Mouse (Mus musculus) neural tube, embryonic 13.5 days (tissue): ENCODE measurements around the gene Trim7. TPM values are rescaled to one million over a fixed set of nuclear protein-coding genes. Genes with fewer than 3 reads are reported as not detected.

Source experiments
- ATAC-seq: fragments of 200-750 bp; cut with Nextera tagmentation; 2 replicates; pipeline ENCODE4 v1.8.0; 2017; ENCODE audit warnings: low read depth, mild to moderate bottlenecking, moderate TSS enrichment, moderate library complexity
- H3K27ac ChIP-seq: fragments of 300-500 bp; sonication (generic); replicated peaks from 2 replicates; pipeline ENCODE4 v1.5.1; 2015; ENCODE audit warnings: moderate library complexity, mild to moderate bottlenecking, inconsistent platforms
- H3K27me3 ChIP-seq: fragments of 300-500 bp; sonication (generic); 2 replicates; pipeline ENCODE4 v1.6.1; 2015; ENCODE audit warnings: mild to moderate bottlenecking, inconsistent platforms
- H3K36me3 ChIP-seq: fragments of 300-500 bp; sonication (generic); 2 replicates; pipeline ENCODE4 v1.6.1; 2015; ENCODE audit warnings: mild to moderate bottlenecking, inconsistent platforms
- H3K4me1 ChIP-seq: fragments of 300-500 bp; sonication (generic); replicated peaks from 2 replicates; pipeline ENCODE4 v1.6.1; 2015; ENCODE audit warnings: inconsistent platforms
- H3K4me2 ChIP-seq: fragments of 300-500 bp; sonication (generic); 2 replicates; pipeline ENCODE4 v1.6.1; 2015; ENCODE audit warnings: inconsistent platforms, mild to moderate bottlenecking, moderate library complexity
- H3K4me3 ChIP-seq: fragments of 300-500 bp; sonication (generic); 2 replicates; pipeline ENCODE4 v1.5.1; 2015; ENCODE audit warnings: mild to moderate bottlenecking, inconsistent platforms
- H3K9ac ChIP-seq: fragments of 300-500 bp; sonication (generic); 2 replicates; pipeline ENCODE4 v1.6.1; 2015; ENCODE audit warnings: moderate library complexity, mild to moderate bottlenecking, inconsistent platforms
- H3K9me3 ChIP-seq: fragments of 300-500 bp; sonication (generic); 2 replicates; pipeline ENCODE4 v1.6.1; 2016; ENCODE audit warnings: inconsistent platforms
- WGBS: fragments of 180-500 bp; shearing (Covaris S2); methylation state at CpG from one replicate; pipeline ENCODE4 v1.1.7; 2015; 5-methylcytosine and 5-hydroxymethylcytosine counted together
- polyA plus RNA-seq: library from polyadenylated mRNA; unstranded; fragments of >200 nt; fragmentation: Nextera tagmentation; extraction: Ambion mirVana; gene quantifications from 2 replicates; pipeline ENCODE4 v1.2.1, GENCODE M21; 2015

The Trim7 gene
- polyA plus RNA-seq, 1 experiment from 2014 or later = 1.2 TPM

GRCm38 (mm10) chr11:48833731-48834639, 8.0 kb downstream of the Trim7 start:
- H3K4me3 ChIP-seq = peak overlapping the region; percentile 57
- under 1% methylated on average over 30 of the region's 30 CpGs for WGBS
- peak overlapping the region; percentile 67 for H3K4me2 ChIP-seq
- H3K27ac ChIP-seq = peak overlapping the region; percentile 77
- peak overlapping the region; percentile 76 for H3K9ac ChIP-seq
- no peaks in the 10 kb centered on the region for H3K36me3 ChIP-seq
- H3K9me3 ChIP-seq = no peaks in the 10 kb centered on the region
- peaks cover 17% of the 10 kb centered on the region for H3K4me1 ChIP-seq
- peaks cover 13% of the 10 kb centered on the region for H3K27me3 ChIP-seq
- peak; percentile 89 for ATAC-seq

GRCm38 (mm10) chr11:48835923-48836322, 10.0 kb downstream of the Trim7 start:
- no peak overlapping the region for H3K27ac ChIP-seq
- H3K4me3 ChIP-seq = no peak overlapping the region
- no peak overlapping the region for H3K4me2 ChIP-seq
- H3K27me3 ChIP-seq = peaks cover 28% of the 10 kb centered on the region
- no peaks in the 10 kb centered on the region for H3K36me3 ChIP-seq
- no peaks in the 10 kb centered on the region for H3K9me3 ChIP-seq
- peaks cover 17% of the 10 kb centered on the region for H3K4me1 ChIP-seq
- WGBS = 75% methylated on average over 6 of the region's 6 CpGs
- no peak for ATAC-seq
- no peak overlapping the region for H3K9ac ChIP-seq

GRCm38 (mm10) chr11:48836990-48837309, 11.0 kb downstream of the Trim7 start:
- Histone ChIP-seq H3K4me3 (peak overlapping the region; percentile 90), H3K27me3 (peaks cover 28% of the 10 kb centered on the region), H3K36me3 (no peaks in the 10 kb centered on the region), H3K4me2 (peak overlapping the region; percentile 84), H3K27ac (0 out of 2 replicates have a peak overlapping the region, but pooled peaks have one; percentile 72), H3K9ac (peak overlapping the region; percentile 80), H3K9me3 (no peaks in the 10 kb centered on the region), H3K4me1 (peaks cover 17% of the 10 kb centered on the region)
- ATAC-seq = no peak
- 10% methylated on average over 11 of the region's 11 CpGs for WGBS

GRCm38 (mm10) chr11:48837310-48838180, 11.6 kb downstream of the Trim7 start:
- under 1% methylated on average over 76 of the region's 77 CpGs for WGBS
- Histone ChIP-seq H3K4me1 (peaks cover 17% of the 10 kb centered on the region), H3K4me3 (peak overlapping the region; percentile 90), H3K9ac (peak overlapping the region; percentile 80), H3K27me3 (peaks cover 28% of the 10 kb centered on the region), H3K9me3 (no peaks in the 10 kb centered on the region), H3K36me3 (no peaks in the 10 kb centered on the region), H3K4me2 (peak overlapping the region; percentile 84), H3K27ac (peak overlapping the region; percentile 72)
- ATAC-seq = peak; percentile 36

GRCm38 (mm10) chr11:48838181-48838797, 12.3 kb downstream of the Trim7 start:
- Histone ChIP-seq H3K4me2 (peak overlapping the region; percentile 84), H3K36me3 (no peaks in the 10 kb centered on the region), H3K9ac (peak overlapping the region; percentile 80), H3K27ac (peak overlapping the region; percentile 72; the same call in 1 of the 2 replicates), H3K4me1 (peaks cover 17% of the 10 kb centered on the region), H3K9me3 (no peaks in the 10 kb centered on the region), H3K4me3 (peak overlapping the region; percentile 90), H3K27me3 (peaks cover 31% of the 10 kb centered on the region)
- ATAC-seq = peak; percentile 21; the same call in 1 of the 2 replicates
- WGBS = 3% methylated on average over 16 of the region's 16 CpGs

DNA sequence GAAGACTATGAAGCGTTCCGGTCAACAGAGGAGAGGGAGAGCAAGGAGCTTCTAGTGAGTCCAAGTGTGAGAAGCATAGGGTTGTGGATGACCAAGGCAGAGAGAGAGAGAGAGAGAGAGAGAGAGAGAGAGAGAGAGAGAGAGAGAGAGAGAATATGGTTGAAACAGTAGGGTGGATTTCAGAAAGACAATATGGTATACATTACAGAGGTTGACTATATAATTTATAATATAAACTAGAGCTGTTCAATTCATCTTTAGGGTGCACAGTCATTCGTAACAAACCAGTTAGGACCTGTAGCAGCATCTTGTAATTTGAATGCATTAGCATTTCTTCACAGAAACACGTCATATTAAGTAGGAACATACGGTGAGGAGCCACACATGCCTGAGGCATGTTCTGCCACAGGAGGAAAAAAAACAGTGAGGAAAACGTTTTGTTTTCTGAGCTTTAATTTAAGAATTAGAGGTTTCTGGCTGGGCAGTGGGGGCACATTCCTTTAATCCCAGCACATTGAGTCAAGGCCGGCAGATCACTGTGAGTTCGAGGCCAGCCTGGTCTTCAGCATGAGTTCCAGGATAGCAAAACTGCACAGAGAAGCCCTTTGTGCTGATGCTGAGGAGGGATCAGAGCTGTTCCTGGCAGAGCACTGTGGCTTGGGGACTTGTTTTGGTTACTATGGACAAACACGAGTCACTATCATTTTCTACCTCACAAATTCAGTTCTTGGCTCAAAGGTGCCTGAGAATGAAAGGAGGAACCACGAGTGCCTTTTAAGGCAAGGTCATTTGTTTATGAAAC, 13.1 kb downstream of the Trim7 start:
- Histone ChIP-seq H3K36me3 (no peaks in the 10 kb centered on the region), H3K4me2 (peak overlapping the region; percentile 84), H3K9me3 (no peaks in the 10 kb centered on the region), H3K27ac (no peak overlapping the region), H3K27me3 (peaks cover 32% of the 10 kb centered on the region), H3K4me3 (peak overlapping the region; percentile 90), H3K9ac (no peak overlapping the region), H3K4me1 (peaks cover 17% of the 10 kb centered on the region)
- 71% methylated on average over 10 of the region's 10 CpGs for WGBS
- no peak for ATAC-seq

DNA sequence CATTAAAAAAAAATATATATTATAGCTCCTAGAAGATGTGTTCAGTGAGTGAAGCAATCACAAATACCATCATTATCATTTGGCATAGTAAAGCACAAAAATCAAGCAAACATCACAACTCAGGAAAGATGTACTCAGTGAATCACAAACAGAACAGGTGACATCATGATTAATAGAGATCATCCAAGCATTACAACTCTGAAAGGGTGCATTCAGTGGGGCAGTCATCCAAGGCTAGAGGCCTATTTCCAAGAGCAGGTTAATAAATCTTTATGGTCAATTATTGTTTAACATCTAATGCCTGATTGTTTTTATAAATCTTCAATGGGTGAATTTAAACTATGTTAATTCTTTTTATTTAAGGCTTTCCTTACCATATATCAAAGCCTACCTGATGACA, 14.9 kb downstream of the Trim7 start:
- H3K4me1 ChIP-seq = peaks cover 17% of the 10 kb centered on the region
- H3K4me3 ChIP-seq = no peak overlapping the region
- no peak overlapping the region for H3K27ac ChIP-seq
- H3K27me3 ChIP-seq = peaks cover 32% of the 10 kb centered on the region
- no peak for ATAC-seq
- H3K9me3 ChIP-seq = no peaks in the 10 kb centered on the region
- no peaks in the 10 kb centered on the region for H3K36me3 ChIP-seq
- no peak overlapping the region for H3K4me2 ChIP-seq
- no peak overlapping the region for H3K9ac ChIP-seq

DNA sequence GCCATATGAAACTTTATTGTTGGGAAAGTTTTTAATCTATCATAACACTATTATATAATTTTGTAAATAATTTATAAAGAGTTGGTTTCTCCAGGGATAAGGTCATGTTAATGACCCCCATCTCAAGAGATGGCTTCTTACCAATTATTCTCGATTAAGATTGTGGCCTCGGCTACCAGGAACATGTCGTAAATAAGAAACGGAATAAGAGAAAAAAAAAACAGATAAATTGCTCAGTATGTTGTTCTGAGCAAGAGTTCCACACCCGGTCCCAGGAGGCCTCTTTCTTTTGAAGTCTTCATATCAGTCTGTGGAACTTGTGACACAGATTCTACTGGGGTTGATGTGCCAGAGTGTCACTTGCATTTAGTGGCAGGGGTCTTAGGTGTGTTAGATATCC, 15.3 kb downstream of the Trim7 start:
- no peak overlapping the region for H3K9ac ChIP-seq
- peaks cover 35% of the 10 kb centered on the region for H3K27me3 ChIP-seq
- no peak overlapping the region for H3K27ac ChIP-seq
- 80% methylated on average over 5 of the region's 5 CpGs for WGBS
- H3K9me3 ChIP-seq = no peaks in the 10 kb centered on the region
- no peaks in the 10 kb centered on the region for H3K36me3 ChIP-seq
- no peak overlapping the region for H3K4me3 ChIP-seq
- ATAC-seq = no peak
- H3K4me1 ChIP-seq = peaks cover 17% of the 10 kb centered on the region
- H3K4me2 ChIP-seq = no peak overlapping the region

- Histone ChIP-seq H3K36me3 (no peaks in the 10 kb centered on the region), H3K4me1 (peaks cover 11% of the 10 kb centered on the region), H3K9me3 (no peaks in the 10 kb centered on the region), H3K4me2 (no peak overlapping the region), H3K9ac (no peak overlapping the region), H3K27me3 (peaks cover 26% of the 10 kb centered on the region), H3K4me3 (no peak overlapping the region), H3K27ac (no peak overlapping the region)
- ATAC-seq = no peak
- WGBS = 83% methylated on average over 4 of the region's 4 CpGs
Observed at GRCm38 (mm10) chr11:48842378-48842792, 16.4 kb downstream of the Trim7 start.

- Histone ChIP-seq H3K9me3 (no peaks in the 10 kb centered on the region), H3K36me3 (no peaks in the 10 kb centered on the region), H3K4me3 (no peak overlapping the region), H3K4me1 (peaks cover 8% of the 10 kb centered on the region), H3K4me2 (no peak overlapping the region), H3K9ac (no peak overlapping the region), H3K27me3 (peaks cover 26% of the 10 kb centered on the region), H3K27ac (no peak overlapping the region)
- 83% methylated on average over 11 of the region's 11 CpGs for WGBS
- ATAC-seq = no peak
Observed at GRCm38 (mm10) chr11:48843202-48843601, 17.3 kb downstream of the Trim7 start.

- no peak for ATAC-seq
- Histone ChIP-seq H3K27ac (no peak overlapping the region), H3K36me3 (no peaks in the 10 kb centered on the region), H3K9me3 (no peaks in the 10 kb centered on the region), H3K4me1 (no peaks in the 10 kb centered on the region), H3K4me2 (no peak overlapping the region), H3K4me3 (no peak overlapping the region), H3K9ac (no peak overlapping the region), H3K27me3 (peaks cover 29% of the 10 kb centered on the region)
- WGBS = 51% methylated on average over 6 of the region's 6 CpGs
Observed at GRCm38 (mm10) chr11:48844309-48844708, 18.4 kb downstream of the Trim7 start.
